Mouse (Mus musculus) testis, adult 2 months (tissue): ENCODE measurements around the gene Tardbp. TPM values are rescaled to one million over a fixed set of nuclear protein-coding genes. Genes with fewer than 3 reads are reported as not detected.

Experiments
- H3K27ac ChIP-seq: fragments of 200-500 bp; 2 replicates; pipeline ENCODE4 v1.5.1; 2012; ENCODE audit warnings: low read depth, low read length; ENCODE audit not compliant: control insufficient read depth, insufficient read depth
- H3K27me3 ChIP-seq: fragments of 200-500 bp; 2 replicates; pipeline ENCODE4 v1.6.1; 2012; ENCODE audit warnings: mild to moderate bottlenecking, low read length, moderate library complexity; ENCODE audit not compliant: control insufficient read depth, insufficient read depth
- H3K36me3 ChIP-seq: fragments of 200-500 bp; 2 replicates; pipeline ENCODE4 v1.6.1; 2012; ENCODE audit warnings: mild to moderate bottlenecking, low read length; ENCODE audit not compliant: control insufficient read depth, insufficient read depth
- H3K4me1 ChIP-seq: fragments of 200-500 bp; 2 replicates; pipeline ENCODE4 v1.6.1; 2012; ENCODE audit warnings: low read length; ENCODE audit not compliant: control insufficient read depth, insufficient read depth
- H3K4me3 ChIP-seq: fragments of 200-500 bp; 2 replicates; pipeline ENCODE4 v1.5.1; 2012; ENCODE audit warnings: low read depth, mild to moderate bottlenecking, low read length, moderate library complexity, mixed read lengths; ENCODE audit not compliant: control insufficient read depth
- CTCF ChIP-seq: fragments of 200-500 bp; IDR thresholded peaks from 2 replicates; pipeline ENCODE4 v1.5.1; 2012; ENCODE audit warnings: low read depth, mild to moderate bottlenecking, inconsistent platforms, low read length, moderate library complexity; ENCODE audit not compliant: control insufficient read depth, insufficient read depth, insufficient replicate concordance
- POLR2A ChIP-seq: fragments of 200-500 bp; IDR thresholded peaks from 2 replicates; pipeline ENCODE4 v1.6.1; 2012; ENCODE audit warnings: low read depth, mild to moderate bottlenecking, inconsistent platforms, low read length, moderate library complexity; ENCODE audit not compliant: control insufficient read depth
- polyA plus RNA-seq: library from polyadenylated mRNA; depleted of rRNA; stranded (reverse); fragments of >200 nt; gene quantifications from 2 replicates; pipeline ENCODE4 v1.2.3, GENCODE M21; 2012

The Tardbp gene
- polyA plus RNA-seq, 1 experiment, result 149 TPM

- Histone ChIP-seq H3K4me1 (no peaks in the 10 kb centered on the region; the same call in 1 of the 2 replicates), H3K27me3 (no peaks in the 10 kb centered on the region), H3K4me3 (no peak overlapping the region), H3K27ac (no peak overlapping the region), H3K36me3 (no peaks in the 10 kb centered on the region)
- TF ChIP-seq CTCF (no peak), POLR2A (no peak)
These were observed 36.5 kb upstream of the Tardbp start for GRCm38 (mm10) chr4:148663326-148663725.

GRCm38 (mm10) chr4:148662168-148662965 is 35.5 kb upstream of the Tardbp start:
- no peak overlapping the region for H3K27ac ChIP-seq
- TF ChIP-seq POLR2A, result no peak
- peak; percentile 61; the same call in 1 of the 2 replicates for TF ChIP-seq CTCF
- H3K4me1 ChIP-seq, result peaks cover 5% of the 10 kb centered on the region
- no peaks in the 10 kb centered on the region for H3K27me3 ChIP-seq
- H3K4me3 ChIP-seq, result no peak overlapping the region
- no peaks in the 10 kb centered on the region for H3K36me3 ChIP-seq

- no peaks in the 10 kb centered on the region for H3K27me3 ChIP-seq
- no peaks in the 10 kb centered on the region for H3K36me3 ChIP-seq
- H3K4me3 ChIP-seq, result no peak overlapping the region
- peaks cover 7% of the 10 kb centered on the region for H3K4me1 ChIP-seq
- H3K27ac ChIP-seq, result no peak overlapping the region
- no peak for TF ChIP-seq CTCF
- TF ChIP-seq POLR2A, result no peak
These were observed 33.4 kb upstream of the Tardbp start for GRCm38 (mm10) chr4:148660174-148660573.

- Histone ChIP-seq H3K4me3 (no peak overlapping the region), H3K36me3 (no peaks in the 10 kb centered on the region), H3K4me1 (peaks cover 7% of the 10 kb centered on the region), H3K27me3 (no peaks in the 10 kb centered on the region), H3K27ac (no peak overlapping the region)
- no peak for TF ChIP-seq CTCF
- TF ChIP-seq POLR2A, result no peak
These were observed 31.0 kb upstream of the Tardbp start for GRCm38 (mm10) chr4:148657776-148658175.

- no peaks in the 10 kb centered on the region for H3K36me3 ChIP-seq
- H3K27me3 ChIP-seq, result no peaks in the 10 kb centered on the region
- TF ChIP-seq POLR2A, result no peak
- no peak for TF ChIP-seq CTCF
- peaks cover 7% of the 10 kb centered on the region for H3K4me1 ChIP-seq
- no peak overlapping the region for H3K4me3 ChIP-seq
- no peak overlapping the region for H3K27ac ChIP-seq
These were observed 30.0 kb upstream of the Tardbp start for GRCm38 (mm10) chr4:148656691-148657258.

- no peaks in the 10 kb centered on the region for H3K36me3 ChIP-seq
- no peak overlapping the region for H3K4me3 ChIP-seq
- no peaks in the 10 kb centered on the region for H3K27me3 ChIP-seq
- no peak for TF ChIP-seq POLR2A
- TF ChIP-seq CTCF, result peak; percentile 87; the same call in 1 of the 2 replicates
- peaks cover 7% of the 10 kb centered on the region for H3K4me1 ChIP-seq
- H3K27ac ChIP-seq, result no peak overlapping the region
These were observed 28.0 kb upstream of the Tardbp start for GRCm38 (mm10) chr4:148654701-148655398.

GRCm38 (mm10) chr4:148651045-148651444 is 24.2 kb upstream of the Tardbp start:
- H3K36me3 ChIP-seq, result no peaks in the 10 kb centered on the region
- TF ChIP-seq CTCF, result no peak
- no peak for TF ChIP-seq POLR2A
- no peak overlapping the region for H3K4me3 ChIP-seq
- no peaks in the 10 kb centered on the region for H3K27me3 ChIP-seq
- no peaks in the 10 kb centered on the region for H3K4me1 ChIP-seq
- H3K27ac ChIP-seq, result no peak overlapping the region
